Mouse (Mus musculus) kidney, postnatal 0 days (tissue): ENCODE results near the gene Ppp2r3a. TPM values are rescaled to one million over a fixed set of nuclear protein-coding genes. Genes with fewer than 3 reads are reported as not detected.

Experiments
- ATAC-seq: fragments of 200-750 bp; cut with Nextera tagmentation; replicated peaks from 2 replicates; pipeline ENCODE4 v1.8.0; 2017; ENCODE audit warnings: low read depth, moderate number of reproducible peaks, moderate TSS enrichment, moderate library complexity; ENCODE audit not compliant: low FRiP score
- DNase-seq: peaks from one replicate; pipeline ENCODE4 v3.0.0-alpha.2; 2016; ENCODE audit warnings: low spot score
- H3K27ac ChIP-seq: fragments of 300-500 bp; sonication (generic); 2 replicates; pipeline ENCODE4 v1.5.1; 2014; ENCODE audit warnings: mild to moderate bottlenecking
- H3K27me3 ChIP-seq: fragments of 300-500 bp; sonication (generic); 2 replicates; pipeline ENCODE4 v1.6.1; 2014; ENCODE audit warnings: low read length, mixed read lengths; ENCODE audit not compliant: insufficient read depth
- H3K36me3 ChIP-seq: fragments of 300-500 bp; sonication (generic); 2 replicates; pipeline ENCODE4 v1.6.1; 2014; ENCODE audit warnings: low read length, mixed read lengths; ENCODE audit not compliant: insufficient read depth
- H3K4me1 ChIP-seq: fragments of 300-500 bp; sonication (generic); replicated peaks from 2 replicates; pipeline ENCODE4 v1.6.1; 2014; ENCODE audit warnings: antibody characterized with exemption, low read length, mixed read lengths; ENCODE audit not compliant: insufficient read depth
- H3K4me2 ChIP-seq: fragments of 300-500 bp; sonication (generic); 2 replicates; pipeline ENCODE4 v1.6.1; 2014; ENCODE audit warnings: mild to moderate bottlenecking, low read length, moderate library complexity, mixed read lengths
- H3K4me3 ChIP-seq: fragments of 300-500 bp; sonication (generic); replicated peaks from 2 replicates; pipeline ENCODE4 v1.5.1; 2014; ENCODE audit warnings: low read depth, low read length
- H3K9ac ChIP-seq: fragments of 300-500 bp; sonication (generic); 2 replicates; pipeline ENCODE4 v1.6.1; 2014; ENCODE audit warnings: low read depth, low read length
- H3K9me3 ChIP-seq: fragments of 300-500 bp; sonication (generic); replicated peaks from 2 replicates; pipeline ENCODE4 v1.6.1; 2016; ENCODE audit warnings: low read length, inconsistent platforms, mixed read lengths
- CTCF ChIP-seq: IDR thresholded peaks from 2 replicates; pipeline ENCODE4 v1.5.1; 2016; ENCODE audit warnings: antibody characterized with exemption, low read depth, mild to moderate bottlenecking, moderate library complexity
- WGBS: fragments of 180-500 bp; shearing (Covaris S2); extraction: QIAGEN DNeasy Blood & Tissue Kit; methylation state at CpG from one replicate; pipeline ENCODE4 v1.1.7; 2014; 5-methylcytosine and 5-hydroxymethylcytosine counted together
- polyA plus RNA-seq: library from polyadenylated mRNA; unstranded; fragments of >200 nt; fragmentation: Nextera tagmentation; extraction: Ambion mirVana; gene quantifications from 2 replicates; pipeline ENCODE4 v1.2.1, GENCODE M21; 2015

Ppp2r3a gene
- polyA plus RNA-seq, 1 experiment from 2014 or later: 15.3 TPM

DNA sequence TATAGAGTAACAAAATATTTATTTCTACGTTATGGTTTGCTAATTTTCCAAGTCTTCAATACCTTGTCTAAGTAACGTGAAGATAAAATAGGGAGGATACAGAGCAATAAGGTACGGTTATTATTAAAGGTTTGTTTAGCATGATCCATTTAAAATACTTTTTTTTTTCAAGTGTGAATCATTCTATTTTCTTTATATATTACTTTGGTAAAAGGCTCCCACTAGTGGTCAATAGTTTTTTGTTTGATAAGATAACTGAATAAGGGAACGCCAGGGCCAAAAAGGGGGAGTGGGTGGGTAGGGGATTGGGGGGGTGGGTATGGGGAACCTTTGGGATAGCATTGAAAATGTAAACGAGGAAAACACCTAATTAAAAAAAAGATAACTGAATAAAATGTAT is 98.7 kb downstream of the Ppp2r3a start:
- peak; percentile 41 for DNase-seq
- H3K4me3 ChIP-seq: no peak overlapping the region
- no peak overlapping the region for H3K4me2 ChIP-seq

DNA sequence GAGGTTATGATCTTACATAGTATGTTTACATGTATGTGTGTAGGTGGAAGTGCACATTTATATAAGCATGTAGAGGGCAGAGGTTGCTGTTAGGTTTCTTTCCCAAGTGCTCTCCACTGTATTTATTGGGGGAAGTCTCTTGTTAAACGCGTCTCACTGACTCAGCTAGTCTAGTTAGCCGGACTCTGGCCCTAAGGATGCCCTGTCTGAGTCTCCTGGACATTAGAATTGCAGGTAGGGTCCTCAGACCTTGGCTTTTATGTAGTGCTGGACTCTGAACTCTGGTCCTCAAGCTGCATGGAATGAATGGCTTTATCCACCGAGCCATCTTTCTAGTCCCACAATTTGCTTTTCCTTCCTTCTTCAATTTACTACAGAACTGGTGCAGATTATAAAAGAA is 108.0 kb downstream of the Ppp2r3a start:
- H3K4me3 ChIP-seq: no peak overlapping the region
- no peak for TF ChIP-seq CTCF
- H3K4me2 ChIP-seq: no peak overlapping the region
- no peak overlapping the region for H3K27ac ChIP-seq
- no peaks in the 10 kb centered on the region for H3K9me3 ChIP-seq
- H3K27me3 ChIP-seq: no peaks in the 10 kb centered on the region
- no peak for DNase-seq
- 90% methylated on average over 4 of the region's 4 CpGs for WGBS
- H3K36me3 ChIP-seq: peaks cover 19% of the 10 kb centered on the region
- no peak overlapping the region for H3K9ac ChIP-seq
- ATAC-seq: no peak
- no peaks in the 10 kb centered on the region for H3K4me1 ChIP-seq

More for the DNA sequence above, 98.7 kb downstream of the Ppp2r3a start:
- no peak overlapping the region for H3K9ac ChIP-seq
- no peaks in the 10 kb centered on the region for H3K4me1 ChIP-seq
- H3K9me3 ChIP-seq: no peaks in the 10 kb centered on the region
- H3K27ac ChIP-seq: no peak overlapping the region
- 0 out of 2 replicates have a peak, but pooled peaks cover 5% of the 10 kb centered on the region for H3K36me3 ChIP-seq
- peak; percentile 40; the same call in 1 of the 2 replicates for TF ChIP-seq CTCF
- no peak for ATAC-seq
- no peaks in the 10 kb centered on the region for H3K27me3 ChIP-seq
- 73% methylated on average over 5 of the region's 5 CpGs for WGBS

DNA sequence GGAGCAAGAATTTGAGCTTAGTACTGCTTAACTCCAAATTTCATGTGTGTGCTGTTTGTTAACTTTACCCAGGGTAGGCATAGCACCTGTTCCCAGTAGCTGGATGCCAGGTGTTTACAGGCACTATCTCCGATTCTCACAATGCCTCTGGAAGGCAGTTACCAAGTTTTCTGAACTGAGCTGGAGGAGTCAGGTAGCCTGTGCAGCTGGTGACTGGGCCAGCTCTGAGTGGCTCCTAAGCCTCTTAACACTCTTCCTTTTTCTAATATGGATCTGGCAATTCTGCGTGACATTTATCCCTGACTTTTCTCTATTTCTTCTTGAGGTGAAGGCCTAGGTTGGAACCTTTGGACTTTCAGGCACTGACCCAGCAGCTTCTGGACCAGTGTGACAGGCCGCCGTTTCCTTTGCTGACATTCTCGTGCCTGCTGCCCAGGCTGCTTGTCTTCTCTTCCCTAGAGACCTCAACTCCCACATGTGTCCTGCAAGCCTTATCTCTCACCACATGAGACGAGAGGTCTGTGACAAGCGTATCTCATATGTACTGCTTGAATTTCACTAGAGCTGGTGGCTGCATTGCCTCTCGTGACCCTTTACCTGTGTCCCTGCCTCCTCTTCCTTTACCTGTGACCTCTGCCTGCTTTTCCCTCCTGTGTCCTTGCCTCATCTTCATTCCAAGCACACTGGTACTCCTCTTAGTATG is 137.3 kb downstream of the Ppp2r3a start:
- H3K4me3 ChIP-seq: no peak overlapping the region
- H3K4me2 ChIP-seq: no peak overlapping the region
- H3K9ac ChIP-seq: no peak overlapping the region
- no peaks in the 10 kb centered on the region for H3K9me3 ChIP-seq
- H3K4me1 ChIP-seq: no peaks in the 10 kb centered on the region; the same call in 1 of the 2 replicates
- H3K27ac ChIP-seq: no peak overlapping the region
- H3K27me3 ChIP-seq: no peaks in the 10 kb centered on the region
- no peak for TF ChIP-seq CTCF
- peaks cover 6% of the 10 kb centered on the region; the same call in 1 of the 2 replicates for H3K36me3 ChIP-seq
- DNase-seq (no peak), ATAC-seq (no peak)
- WGBS: 65% methylated on average over 8 of the region's 8 CpGs

- Histone ChIP-seq H3K36me3 (peaks cover 6% of the 10 kb centered on the region; the same call in 1 of the 2 replicates), H3K27me3 (no peaks in the 10 kb centered on the region), H3K27ac (no peak overlapping the region), H3K9me3 (no peaks in the 10 kb centered on the region), H3K4me3 (no peak overlapping the region), H3K4me2 (no peak overlapping the region), H3K4me1 (no peaks in the 10 kb centered on the region; the same call in 1 of the 2 replicates), H3K9ac (no peak overlapping the region)
- ATAC-seq (0 out of 2 replicates have a peak, but pooled peaks have one; percentile 40), DNase-seq (peak; percentile 49)
- WGBS: 77% methylated on average over 4 of the region's 4 CpGs
- TF ChIP-seq CTCF: no peak
These were observed 138.3 kb downstream of the Ppp2r3a start for GRCm38 (mm10) chr9:101113317-101113716.

GRCm38 (mm10) chr9:101110013-101110412 is 141.6 kb downstream of the Ppp2r3a start:
- Histone ChIP-seq H3K4me1 (no peaks in the 10 kb centered on the region; the same call in 1 of the 2 replicates), H3K4me3 (no peak overlapping the region), H3K36me3 (peaks cover 11% of the 10 kb centered on the region; the same call in 1 of the 2 replicates), H3K9ac (no peak overlapping the region), H3K27me3 (no peaks in the 10 kb centered on the region), H3K4me2 (no peak overlapping the region), H3K27ac (peak overlapping the region; percentile 10; the same call in 1 of the 2 replicates), H3K9me3 (no peaks in the 10 kb centered on the region)
- ATAC-seq (no peak), DNase-seq (peak; percentile 91)
- 25% methylated on average over 3 of the region's 3 CpGs for whole genome bisulfite sequencing
- no peak for TF ChIP-seq CTCF

DNA sequence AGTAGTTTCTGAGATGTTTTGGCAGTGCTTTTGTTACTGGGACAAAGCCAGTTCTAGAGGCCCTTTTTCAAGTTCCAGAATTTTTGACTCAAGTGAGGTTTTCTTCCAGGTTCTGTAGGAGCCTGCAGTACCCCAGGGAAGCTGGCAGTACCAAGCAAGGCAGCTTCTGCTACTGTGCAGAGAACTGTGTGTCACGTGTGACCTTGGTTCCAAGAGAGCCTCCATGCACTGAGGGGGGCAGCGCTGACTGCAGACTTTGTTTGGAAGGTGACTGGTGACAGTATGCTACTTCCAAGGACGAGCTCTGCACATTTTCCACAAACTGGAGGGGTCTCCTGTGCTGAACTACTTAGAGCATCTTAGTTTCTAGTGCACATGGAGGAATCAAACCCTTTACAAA is 144.2 kb downstream of the Ppp2r3a start:
- Histone ChIP-seq H3K27ac (no peak overlapping the region), H3K9me3 (no peaks in the 10 kb centered on the region), H3K4me2 (no peak overlapping the region), H3K4me3 (no peak overlapping the region), H3K27me3 (no peaks in the 10 kb centered on the region), H3K36me3 (peaks cover 15% of the 10 kb centered on the region; the same call in 1 of the 2 replicates), H3K9ac (no peak overlapping the region), H3K4me1 (no peaks in the 10 kb centered on the region; the same call in 1 of the 2 replicates)
- 85% methylated on average over 3 of the region's 3 CpGs for WGBS
- TF ChIP-seq CTCF: no peak
- ATAC-seq (no peak), DNase-seq (no peak)
